Mouse (Mus musculus) hindbrain, embryonic 14.5 days (tissue): ENCODE data around the gene Siah1b. TPM values are rescaled to one million over a fixed set of nuclear protein-coding genes. Genes with fewer than 3 reads are reported as not detected.

Experiments used
- ATAC-seq: fragments of 200-750 bp; cut with Nextera tagmentation; 2 replicates; pipeline ENCODE4 v1.8.0; 2017; ENCODE audit warnings: moderate number of reproducible peaks, mild to moderate bottlenecking, moderate TSS enrichment, moderate library complexity; ENCODE audit not compliant: low FRiP score
- DNase-seq: peaks from one replicate; pipeline ENCODE4 v3.0.0-alpha.2; 2015; ENCODE audit warnings: low spot score
- H3K27ac ChIP-seq: fragments of 300-500 bp; sonication (generic); 2 replicates; pipeline ENCODE4 v1.5.1; 2014; ENCODE audit warnings: mild to moderate bottlenecking, moderate library complexity
- H3K27me3 ChIP-seq: fragments of 300-500 bp; sonication (generic); 2 replicates; pipeline ENCODE4 v1.6.1; 2014; ENCODE audit warnings: mild to moderate bottlenecking, low read length, mixed read lengths; ENCODE audit not compliant: control insufficient read depth, insufficient read depth
- H3K36me3 ChIP-seq: fragments of 300-500 bp; sonication (generic); replicated peaks from 2 replicates; pipeline ENCODE4 v1.6.1; 2014; ENCODE audit not compliant: control insufficient read depth, insufficient read depth
- H3K4me1 ChIP-seq: fragments of 300-500 bp; sonication (generic); replicated peaks from 2 replicates; pipeline ENCODE4 v1.6.1; 2014; ENCODE audit warnings: antibody characterized with exemption, low read length, mixed read lengths; ENCODE audit not compliant: control insufficient read depth, insufficient read depth
- H3K4me2 ChIP-seq: fragments of 300-500 bp; sonication (generic); replicated peaks from 2 replicates; pipeline ENCODE4 v1.6.1; 2014; ENCODE audit warnings: mild to moderate bottlenecking, moderate library complexity
- H3K4me3 ChIP-seq: fragments of 300-500 bp; sonication (generic); replicated peaks from 2 replicates; pipeline ENCODE4 v1.5.1; 2014; ENCODE audit warnings: mild to moderate bottlenecking, low read length
- H3K9ac ChIP-seq: fragments of 300-500 bp; sonication (generic); 2 replicates; pipeline ENCODE4 v1.6.1; 2014
- H3K9me3 ChIP-seq: fragments of 300-500 bp; sonication (generic); 2 replicates; pipeline ENCODE4 v1.6.1; 2016; ENCODE audit warnings: low read length; ENCODE audit not compliant: control insufficient read depth
- WGBS: fragments of 180-500 bp; shearing (Covaris S2); extraction: QIAGEN DNeasy Blood & Tissue Kit; methylation state at CpG from one replicate; pipeline ENCODE4 v1.1.7; 2014; 5-methylcytosine and 5-hydroxymethylcytosine counted together
- polyA plus RNA-seq: library from polyadenylated mRNA; unstranded; fragments of >200 nt; fragmentation: Nextera tagmentation; extraction: Ambion mirVana; gene quantifications from 2 replicates; pipeline ENCODE4 v1.2.1, GENCODE M21; 2014

Siah1b gene
- polyA plus RNA-seq, result 19.1 and 19.8 TPM in 2 replicates

- peak within 1 kb of the TSS; percentile 70 for H3K9ac ChIP-seq
- 23% methylated on average over 54 of the region's 54 CpGs for WGBS
- H3K27me3 ChIP-seq, result peaks cover 4% of the 10 kb centered on the region; the same call in 1 of the 2 replicates
- peak within 1 kb of the TSS; percentile 50 for H3K4me3 ChIP-seq
- H3K27ac ChIP-seq, result peak within 1 kb of the TSS; percentile 92
- H3K36me3 ChIP-seq, result peaks cover 7% of the 10 kb centered on the region; the same call in 1 of the 2 replicates
- peak; percentile 86 for DNase-seq
- peak within 1 kb of the TSS; percentile 75 for H3K4me2 ChIP-seq
- 0 out of 2 replicates have a peak, but pooled peaks cover 4% of the 10 kb centered on the region for H3K4me1 ChIP-seq
- no peaks in the 10 kb centered on the region for H3K9me3 ChIP-seq
- peak; percentile 99 for ATAC-seq
Measured at GRCm38 (mm10) chrX:164076040-164076775, at the start of gene Siah1b. Gene Siah1b, minus strand, starts transcription at chrX:164076493.

DNA sequence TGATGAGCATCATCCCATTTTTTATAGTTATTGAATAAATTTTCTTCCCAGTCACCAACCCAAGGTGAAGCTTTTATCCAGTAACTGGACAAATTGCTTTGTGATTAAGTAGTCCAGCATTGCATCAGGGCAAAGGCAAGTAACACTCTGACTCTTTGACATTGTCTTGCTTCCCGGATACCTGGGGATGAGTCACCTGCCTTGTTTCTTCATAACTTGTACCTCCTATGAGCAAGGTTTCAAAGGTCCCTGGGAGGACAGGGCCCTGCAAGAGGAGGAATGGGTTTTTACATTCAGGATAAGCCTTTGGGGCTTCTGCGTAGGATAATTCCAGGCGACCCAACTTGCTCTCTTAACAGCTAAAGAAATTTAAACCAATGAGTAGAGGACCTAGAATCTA, 47.6 kb upstream of the Siah1b start:
- Histone ChIP-seq H3K9ac (no peak overlapping the region), H3K27me3 (no peaks in the 10 kb centered on the region; the same call in 1 of the 2 replicates), H3K4me2 (no peak overlapping the region), H3K4me3 (no peak overlapping the region), H3K9me3 (no peaks in the 10 kb centered on the region), H3K36me3 (no peaks in the 10 kb centered on the region), H3K4me1 (no peaks in the 10 kb centered on the region), H3K27ac (no peak overlapping the region)
- DNase-seq (no peak), ATAC-seq (no peak)
- 95% methylated on average over 3 of the region's 3 CpGs for WGBS

DNA sequence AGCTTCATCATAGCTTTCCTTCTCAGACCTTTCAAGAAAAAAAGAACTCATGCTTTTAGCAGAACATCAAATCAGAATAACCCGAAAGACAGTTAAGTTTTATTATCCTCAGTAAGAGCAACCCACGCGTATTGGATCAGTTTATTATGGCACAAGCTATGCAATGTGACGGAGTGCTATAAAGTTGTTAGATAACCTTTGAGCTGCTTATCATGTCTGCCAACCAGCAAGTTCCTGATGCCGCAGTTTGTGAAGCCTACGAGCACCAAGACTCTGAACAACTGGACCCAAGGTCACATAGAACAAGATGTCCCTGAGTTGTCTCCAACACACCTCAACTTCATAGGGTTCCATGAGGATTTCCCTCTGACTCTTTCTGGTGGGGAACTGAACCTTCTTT, 37.5 kb upstream of the Siah1b start:
- no peaks in the 10 kb centered on the region for H3K4me1 ChIP-seq
- no peaks in the 10 kb centered on the region for H3K9me3 ChIP-seq
- no peaks in the 10 kb centered on the region for H3K27me3 ChIP-seq
- H3K9ac ChIP-seq, result no peak overlapping the region
- H3K4me3 ChIP-seq, result no peak overlapping the region
- no peaks in the 10 kb centered on the region for H3K36me3 ChIP-seq
- 95% methylated on average over 6 of the region's 6 CpGs for WGBS
- no peak overlapping the region for H3K4me2 ChIP-seq
- ATAC-seq (no peak), DNase-seq (no peak)
- no peak overlapping the region for H3K27ac ChIP-seq

DNA sequence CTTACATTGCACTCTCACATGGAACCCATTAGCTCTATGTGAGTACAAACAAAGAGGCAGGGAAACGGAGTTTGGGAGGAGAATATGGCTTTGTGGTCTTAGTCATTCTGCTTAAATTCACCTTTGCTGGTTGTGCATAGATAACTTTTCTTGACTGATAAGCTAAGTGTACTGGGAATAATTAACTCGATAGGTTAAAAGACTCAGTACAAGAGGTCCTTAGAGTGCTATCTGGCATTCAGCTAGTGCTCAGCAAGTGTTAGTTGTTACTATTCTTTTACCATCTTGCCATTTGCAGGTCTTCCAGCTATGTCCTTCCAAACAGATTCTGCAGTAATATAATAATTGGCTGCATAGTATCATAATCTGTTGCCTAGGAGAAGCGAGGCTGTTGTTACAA, 34.9 kb upstream of the Siah1b start:
- Histone ChIP-seq H3K9ac (no peak overlapping the region), H3K27me3 (no peaks in the 10 kb centered on the region), H3K4me3 (no peak overlapping the region), H3K4me2 (no peak overlapping the region), H3K9me3 (no peaks in the 10 kb centered on the region), H3K4me1 (no peaks in the 10 kb centered on the region), H3K27ac (no peak overlapping the region), H3K36me3 (no peaks in the 10 kb centered on the region)
- WGBS, result 85% methylated on average over 3 of the region's 3 CpGs
- no peak for DNase-seq
- ATAC-seq, result no peak

- DNase-seq (no peak), ATAC-seq (no peak)
- peaks cover 5% of the 10 kb centered on the region; the same call in 1 of the 2 replicates for H3K27me3 ChIP-seq
- H3K9me3 ChIP-seq, result no peaks in the 10 kb centered on the region
- H3K27ac ChIP-seq, result no peak overlapping the region
- no peak overlapping the region for H3K4me3 ChIP-seq
- H3K4me2 ChIP-seq, result no peak overlapping the region
- no peaks in the 10 kb centered on the region for H3K36me3 ChIP-seq
- 0 out of 2 replicates have a peak, but pooled peaks cover 3% of the 10 kb centered on the region for H3K4me1 ChIP-seq
- 67% methylated on average over 5 of the region's 6 CpGs for WGBS
- no peak overlapping the region for H3K9ac ChIP-seq
Measured at GRCm38 (mm10) chrX:164102656-164103055, 26.4 kb upstream of the Siah1b start.

GRCm38 (mm10) chrX:164102198-164102597, 25.9 kb upstream of the Siah1b start:
- DNase-seq, result no peak
- ATAC-seq, result no peak
- no peak overlapping the region for H3K27ac ChIP-seq
- WGBS, result 86% methylated on average over 7 of the region's 7 CpGs
- 0 out of 2 replicates have a peak, but pooled peaks cover 3% of the 10 kb centered on the region for H3K4me1 ChIP-seq
- H3K4me3 ChIP-seq, result no peak overlapping the region
- no peak overlapping the region for H3K4me2 ChIP-seq
- H3K9me3 ChIP-seq, result no peaks in the 10 kb centered on the region
- H3K36me3 ChIP-seq, result no peaks in the 10 kb centered on the region
- peaks cover 9% of the 10 kb centered on the region; the same call in 1 of the 2 replicates for H3K27me3 ChIP-seq
- no peak overlapping the region for H3K9ac ChIP-seq

GRCm38 (mm10) chrX:164101483-164101882, 25.2 kb upstream of the Siah1b start:
- Histone ChIP-seq H3K4me3 (no peak overlapping the region), H3K9me3 (no peaks in the 10 kb centered on the region), H3K36me3 (no peaks in the 10 kb centered on the region), H3K9ac (no peak overlapping the region), H3K4me1 (0 out of 2 replicates have a peak, but pooled peaks cover 3% of the 10 kb centered on the region), H3K27me3 (peaks cover 9% of the 10 kb centered on the region; the same call in 1 of the 2 replicates), H3K4me2 (no peak overlapping the region), H3K27ac (no peak overlapping the region)
- ATAC-seq (no peak), DNase-seq (peak; percentile 32)

- no peak overlapping the region for H3K9ac ChIP-seq
- DNase-seq (no peak), ATAC-seq (no peak)
- H3K27ac ChIP-seq, result no peak overlapping the region
- WGBS, result 86% methylated on average over 2 of the region's 2 CpGs
- no peaks in the 10 kb centered on the region for H3K9me3 ChIP-seq
- H3K27me3 ChIP-seq, result peaks cover 16% of the 10 kb centered on the region; the same call in 1 of the 2 replicates
- no peaks in the 10 kb centered on the region for H3K36me3 ChIP-seq
- no peaks in the 10 kb centered on the region for H3K4me1 ChIP-seq
- H3K4me2 ChIP-seq, result no peak overlapping the region
- no peak overlapping the region for H3K4me3 ChIP-seq
Measured at GRCm38 (mm10) chrX:164095838-164096237, 19.5 kb upstream of the Siah1b start.

GRCm38 (mm10) chrX:164093435-164093834, 17.1 kb upstream of the Siah1b start:
- no peak overlapping the region for H3K27ac ChIP-seq
- H3K4me2 ChIP-seq, result no peak overlapping the region
- H3K9me3 ChIP-seq, result no peaks in the 10 kb centered on the region
- WGBS, result 90% methylated on average over 5 of the region's 5 CpGs
- no peaks in the 10 kb centered on the region for H3K4me1 ChIP-seq
- ATAC-seq (no peak), DNase-seq (no peak)
- H3K4me3 ChIP-seq, result no peak overlapping the region
- H3K27me3 ChIP-seq, result peaks cover 16% of the 10 kb centered on the region; the same call in 1 of the 2 replicates
- no peaks in the 10 kb centered on the region for H3K36me3 ChIP-seq
- H3K9ac ChIP-seq, result no peak overlapping the region
